Mouse (Mus musculus) left cerebral cortex, postnatal 36 days (tissue): ENCODE results near the gene Tbx4. TPM values are rescaled to one million over a fixed set of nuclear protein-coding genes. Genes with fewer than 3 reads are reported as not detected.

ENCODE experiments used
- DNase-seq, 2 experiments: peaks; one replicate each; pipeline ENCODE4 v3.0.0; 2021 to 2022; ENCODE audit warnings: low spot score in 2 of 2, mixed read lengths in 1 of 2
- intact Hi-C: fragments of 180-260 bp; cut with DNase I; formaldehyde crosslinking; loops from one replicate; pipeline ENCODE4 v1.15.1; 2025
- total RNA-seq, 2 experiments: library from RNA; stranded (reverse); gene quantifications; 2 replicates each; pipeline ENCODE4 v1.2.3; 2021

The Tbx4 gene
- total RNA-seq, 2 experiments from 2014 or later, result 0.17 to 0.25 TPM

DNA sequence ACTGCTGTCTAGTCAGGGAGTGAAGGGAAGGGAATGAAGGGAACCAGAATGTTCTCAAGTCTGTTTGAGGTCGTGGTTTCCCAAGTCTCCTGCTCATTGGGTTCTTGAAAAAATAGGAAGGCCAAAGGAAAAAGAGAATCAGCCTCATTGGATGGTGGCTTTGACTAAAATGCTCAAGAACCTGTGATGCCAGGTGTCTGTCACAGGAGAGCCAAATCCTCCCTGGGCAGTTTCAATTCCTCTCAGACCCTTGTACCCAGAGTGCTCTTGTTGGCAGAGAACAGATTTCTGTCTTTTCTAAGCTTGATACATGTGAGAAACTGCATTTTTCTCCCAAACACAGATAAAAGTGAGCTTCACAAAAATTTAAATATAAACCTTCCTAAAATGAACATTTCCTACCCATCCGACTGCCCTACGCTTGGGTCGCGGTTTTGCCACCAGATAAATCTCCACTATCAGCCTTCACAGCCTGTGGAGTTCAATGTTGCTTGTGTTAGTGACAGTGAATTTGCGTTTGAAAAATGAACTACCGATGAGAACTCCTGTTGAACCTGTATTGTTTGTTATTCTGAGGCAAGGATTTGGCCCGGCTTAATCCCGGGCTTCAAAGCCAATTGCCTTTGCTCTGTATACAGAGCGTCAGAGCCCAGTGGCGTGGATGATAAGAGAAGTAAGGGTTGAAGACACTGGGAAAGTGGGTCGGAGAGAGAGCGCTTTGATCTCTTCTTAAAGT lies 7.3 kb downstream of the Tbx4 start:
- intact Hi-C loops, result loop anchor here (5.0 kb wide), 2 partner anchors 34 to 1366 kb away; partner anchors contain the start of gene Lhx1

DNA sequence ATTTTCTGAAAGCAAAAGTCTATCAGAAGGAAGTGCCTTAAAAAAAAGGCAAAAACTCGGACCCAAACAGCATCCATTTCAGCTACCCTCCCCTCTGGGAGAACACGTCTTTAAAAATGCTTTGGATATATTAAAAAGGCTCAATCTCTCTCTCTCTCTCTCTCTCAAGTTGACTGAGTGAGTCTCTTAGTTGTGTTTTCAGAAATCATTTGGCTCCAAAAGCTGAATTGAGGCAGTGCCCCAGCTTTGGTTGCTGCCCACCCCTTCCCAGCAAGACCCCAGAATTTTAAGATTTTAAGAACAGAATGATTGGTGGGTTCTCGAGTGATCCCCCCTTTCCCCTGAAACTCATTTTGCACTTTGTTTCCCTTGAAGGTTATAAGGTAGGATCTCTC lies 7.9 kb downstream of the Tbx4 start:
- intact Hi-C loops, result loop anchor here (5.0 kb wide), 2 partner anchors 33 to 1367 kb away; partner anchors contain the start of gene Lhx1

More for the DNA sequence above, 7.3 kb downstream of the Tbx4 start:
- DNase-seq, result no peak

GRCm38 (mm10) chr11:85894731-85895545 lies 8.7 kb downstream of the Tbx4 start:
- intact Hi-C loops, result loop anchor here (5.0 kb wide), 2 partner anchors 32 to 1368 kb away; partner anchors contain the start of gene Lhx1

More for the DNA sequence above, 7.9 kb downstream of the Tbx4 start:
- no peak for DNase-seq

DNA sequence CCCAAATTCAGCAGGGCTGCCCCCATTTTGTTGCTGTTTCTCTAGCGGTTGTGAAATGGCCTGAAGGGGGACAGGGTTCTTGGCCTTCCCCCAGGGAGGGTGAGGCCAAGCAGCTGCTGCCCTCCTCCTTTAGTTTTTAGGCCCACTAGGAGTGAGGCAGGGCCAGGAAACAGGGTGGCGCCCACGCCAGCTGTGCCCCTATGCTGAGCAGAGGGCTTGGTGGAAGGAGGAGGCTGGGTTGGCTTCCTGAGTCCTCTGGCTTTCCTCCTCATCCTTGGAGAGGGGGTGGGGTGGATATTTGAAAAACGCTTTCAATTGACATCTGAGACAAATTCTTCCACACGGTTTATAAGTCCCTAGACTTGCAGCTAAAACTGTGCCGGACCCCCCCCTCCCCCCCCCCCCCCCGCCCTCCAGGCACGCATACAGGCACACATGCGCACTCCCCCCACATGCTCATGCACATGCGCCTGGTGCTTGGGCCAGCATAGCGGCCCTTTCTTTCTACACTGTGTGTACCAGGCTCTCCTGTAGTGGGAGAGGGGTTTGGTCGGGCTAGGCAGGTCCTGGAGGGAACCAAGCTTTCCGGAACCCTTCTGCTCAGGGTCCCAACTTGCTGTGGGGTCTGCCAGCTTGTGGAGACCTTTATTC lies 10.2 kb downstream of the Tbx4 start:
- DNase-seq, result no peak
- intact Hi-C loops, result no loop called here

More at GRCm38 (mm10) chr11:85894731-85895545, 8.7 kb downstream of the Tbx4 start:
- DNase-seq, result no peak

GRCm38 (mm10) chr11:85900291-85900690 lies 14.1 kb downstream of the Tbx4 start:
- DNase-seq, result no peak
- intact Hi-C loops, result no loop called here

DNA sequence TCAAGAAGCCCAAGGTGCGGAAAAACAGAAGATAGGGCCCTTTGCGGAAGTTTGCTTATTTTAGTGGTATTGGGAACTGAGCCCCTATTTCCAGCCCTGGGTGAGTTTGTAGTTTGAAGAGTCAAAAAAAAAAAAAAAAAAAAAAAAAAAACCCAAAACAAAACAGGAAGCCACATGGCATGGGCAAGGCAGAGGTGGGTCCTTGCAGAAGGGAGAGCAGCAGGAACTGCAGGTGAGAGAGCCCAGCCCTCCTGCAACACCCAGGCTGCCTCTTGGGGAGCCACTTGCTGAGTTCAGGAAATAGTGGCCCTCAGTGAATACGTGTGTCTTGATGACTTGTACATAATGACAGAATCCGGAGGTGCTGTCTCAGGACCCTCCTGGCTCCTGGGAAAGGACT lies 23.3 kb downstream of the Tbx4 start:
- no peak for DNase-seq
- intact Hi-C loops, result no loop called here

GRCm38 (mm10) chr11:85910133-85910532 lies 23.9 kb downstream of the Tbx4 start:
- DNase-seq, result no peak
- intact Hi-C loops, result no loop called here

- intact Hi-C loops, result no loop called here
- DNase-seq, result no peak
Observed at GRCm38 (mm10) chr11:85913506-85913905, 27.3 kb downstream of the Tbx4 start.

DNA sequence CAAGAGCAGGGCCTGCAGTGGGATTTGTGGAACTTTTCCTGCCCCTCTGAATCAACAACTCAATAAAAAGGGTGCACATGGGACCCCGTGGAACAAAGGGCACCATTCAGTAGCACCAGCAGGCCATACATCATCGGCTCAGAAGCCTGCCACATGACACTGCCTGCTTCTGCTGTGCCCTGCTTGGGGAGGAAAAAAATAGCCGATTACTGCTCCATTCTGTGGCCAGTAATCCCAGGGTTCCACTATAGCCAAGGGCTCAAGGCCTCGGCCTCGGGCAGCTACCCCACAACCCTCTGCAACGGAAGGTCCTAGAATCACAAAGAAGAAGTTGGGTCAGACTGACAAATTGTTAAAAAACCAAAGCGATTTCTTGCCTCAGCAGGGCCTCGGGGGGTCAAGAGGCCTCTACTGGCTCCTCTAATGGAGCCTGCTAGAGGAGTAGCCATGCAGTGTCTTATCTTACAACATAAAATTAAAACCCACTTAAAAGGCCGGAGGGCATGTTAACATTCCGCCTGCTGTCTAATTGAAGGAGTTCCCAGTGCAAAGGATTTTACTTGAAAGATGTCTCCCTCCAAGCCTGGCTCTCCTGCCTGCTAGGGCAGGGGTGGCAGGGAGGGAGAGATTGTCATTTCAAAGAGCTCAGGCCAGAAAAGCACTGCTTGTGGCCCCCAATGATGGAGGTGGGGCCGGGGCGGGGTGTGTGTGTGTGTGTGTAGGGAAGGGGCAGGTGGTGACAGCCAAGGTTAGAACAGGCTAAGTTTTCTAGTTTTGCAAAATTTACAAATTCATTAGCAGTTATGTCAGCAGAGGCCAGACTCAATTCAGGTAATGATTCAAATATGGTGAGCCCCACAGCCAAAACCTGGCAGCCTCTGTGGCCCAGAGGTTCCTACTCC lies 31.1 kb downstream of the Tbx4 start:
- no peak for DNase-seq
- intact Hi-C loops, result no loop called here

GRCm38 (mm10) chr11:85917993-85918325 lies 31.7 kb downstream of the Tbx4 start:
- intact Hi-C loops, result no loop called here
- DNase-seq, result no peak

- intact Hi-C loops, result no loop called here
- no peak for DNase-seq
Observed at GRCm38 (mm10) chr11:85918388-85918940, 32.2 kb downstream of the Tbx4 start.

GRCm38 (mm10) chr11:85925294-85925743 lies 39.1 kb downstream of the Tbx4 start:
- DNase-seq, result peak; percentile 11 to 17
- intact Hi-C loops, result loop anchor here (5.0 kb wide), 1 partner anchor 33 kb away; no protein-coding TSS in a partner anchor

GRCm38 (mm10) chr11:85926287-85926764 lies 40.1 kb downstream of the Tbx4 start:
- DNase-seq, result no peak
- intact Hi-C loops, result loop anchor here (5.0 kb wide), 1 partner anchor 34 kb away; no protein-coding TSS in a partner anchor

DNA sequence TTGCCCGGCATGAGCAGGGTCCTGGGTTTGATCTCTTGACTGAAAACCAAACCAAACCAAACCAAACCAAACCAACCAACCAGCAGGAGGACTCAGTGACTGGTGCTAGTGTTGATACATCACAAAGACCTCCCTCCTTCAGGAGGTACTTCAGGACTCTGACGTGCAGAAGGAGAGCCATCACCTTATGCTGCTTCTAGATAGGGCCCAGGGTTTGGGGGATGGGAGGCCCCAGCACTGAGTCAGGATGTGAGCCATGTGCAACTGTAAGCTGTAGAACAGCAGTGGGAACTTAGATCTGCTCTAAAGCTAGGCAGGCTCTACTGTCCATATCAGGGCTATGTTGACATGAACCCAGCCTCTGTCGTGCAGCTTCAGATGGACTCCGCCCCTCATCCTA lies 41.9 kb downstream of the Tbx4 start:
- no peak for DNase-seq
- intact Hi-C loops, result loop anchor here (5.0 kb wide), 1 partner anchor 36 kb away; no protein-coding TSS in a partner anchor

DNA sequence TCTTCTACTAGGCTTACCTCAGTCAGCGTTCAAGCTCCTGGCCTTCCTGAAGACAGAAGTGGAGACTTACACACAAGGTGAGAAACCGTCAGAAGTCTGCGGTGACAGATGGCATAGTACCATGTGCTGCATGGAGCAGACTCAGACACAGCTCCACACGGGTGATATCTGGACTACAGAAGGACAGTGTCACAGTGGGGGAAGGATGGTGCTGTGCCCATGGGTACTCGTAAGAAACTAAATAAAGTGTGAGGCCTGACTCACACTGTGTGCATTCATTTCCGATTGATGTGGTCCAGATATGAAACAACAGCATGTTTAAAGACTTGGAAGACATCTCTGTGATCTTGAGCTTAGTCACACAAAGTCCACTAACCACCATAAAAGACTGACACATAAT lies 43.4 kb downstream of the Tbx4 start:
- DNase-seq, result no peak
- intact Hi-C loops, result loop anchor here (5.0 kb wide), 1 partner anchor 37 kb away; no protein-coding TSS in a partner anchor

- DNase-seq, result no peak
- intact Hi-C loops, result no loop called here
Observed at GRCm38 (mm10) chr11:85941785-85942570, 55.8 kb downstream of the Tbx4 start.

DNA sequence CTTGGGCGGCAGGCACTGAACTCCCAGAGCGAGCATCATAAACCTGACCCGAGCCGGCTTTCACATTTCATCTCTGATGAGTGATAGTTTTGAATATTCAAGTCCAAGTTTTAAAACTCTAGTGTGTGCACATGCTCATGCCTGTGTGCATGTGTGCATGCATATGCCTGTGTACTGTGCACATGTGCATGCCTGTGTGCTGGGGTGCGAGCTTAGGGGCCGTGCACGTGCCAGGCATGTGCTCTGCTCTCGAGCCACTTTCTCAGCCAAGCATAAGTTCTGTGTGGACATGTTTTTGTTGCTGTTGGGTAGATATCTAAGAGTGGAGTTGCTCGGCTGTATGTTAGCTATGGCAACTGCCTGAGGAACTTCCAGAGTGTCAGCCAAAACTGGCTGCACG lies 62.5 kb downstream of the Tbx4 start:
- DNase-seq, result no peak
- intact Hi-C loops, result no loop called here

GRCm38 (mm10) chr11:85949749-85950148 lies 63.5 kb downstream of the Tbx4 start:
- intact Hi-C loops, result no loop called here
- DNase-seq, result no peak
